Mouse (Mus musculus): ENCODE measurements at regions not wholly inside any gene's neighbourhood (a gene's known extent, or its start where the extent isn't known, plus 50 kb on each side); places are given as distances from the start of the nearest gene placed in this dataset.

DNA sequence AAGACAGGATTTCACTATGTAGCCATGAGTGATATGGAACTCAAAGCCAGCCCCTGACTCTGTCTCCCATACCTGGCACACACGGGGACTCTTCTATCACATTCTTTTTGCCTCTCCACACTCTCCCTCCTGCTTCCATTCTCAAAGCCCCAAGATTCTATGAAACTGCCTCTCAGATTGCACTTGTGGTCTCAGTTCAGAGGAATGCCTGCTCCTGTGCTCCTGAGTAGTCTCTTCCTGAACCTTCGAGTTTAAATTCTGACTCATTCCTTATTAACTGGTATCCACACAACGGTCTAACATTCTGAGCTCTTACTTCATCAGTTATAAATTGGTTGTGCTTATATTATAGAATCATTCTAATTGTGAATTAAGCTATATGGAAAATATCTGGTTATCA is 473.6 kb upstream of the A830018L16Rik start:
- DNase-seq (ENCODE audit: low spot score in 2 of 2) = no peak
- intact Hi-C loops (cut with DNase I) = no loop called here

DNA sequence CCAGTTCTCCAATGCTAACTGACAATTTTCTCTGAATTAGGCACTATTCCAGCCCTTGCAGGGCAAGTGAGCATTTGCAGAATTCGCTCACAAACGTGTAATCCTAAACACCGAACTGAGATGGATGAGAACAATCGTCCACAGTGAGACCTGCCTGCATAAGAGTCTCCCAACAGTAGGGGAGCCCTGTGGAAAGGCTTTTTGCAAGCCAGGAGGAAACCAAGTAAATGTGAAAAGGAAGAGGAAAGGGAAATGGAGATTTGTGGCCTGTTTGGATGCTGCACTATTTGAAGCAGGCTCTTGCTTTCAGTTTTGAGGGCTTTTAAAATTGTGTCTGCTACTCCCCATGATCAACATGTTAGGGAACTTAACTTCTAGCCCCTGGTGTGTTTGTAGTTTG is 470.9 kb upstream of the A830018L16Rik start:
- DNase-seq (ENCODE audit: low spot score in 2 of 2) = peak in 1 of 2 experiments; percentile 6

More for the DNA sequence above, 470.9 kb upstream of the A830018L16Rik start:
- intact Hi-C loops (cut with DNase I) = no loop called here
